Mouse (Mus musculus) gastrocnemius, postnatal 4 days (tissue): ENCODE data around the gene Gpr176. TPM values are rescaled to one million over a fixed set of nuclear protein-coding genes. Genes with fewer than 3 reads are reported as not detected.
A peak's percentile ranks its signal among the peaks of the same experiment; 100 is the strongest.
"Not testable (repeated sequence)": the region's sequence is repeated elsewhere in the genome, so short reads cannot be mapped to it uniquely, and the experiment has no call there.

ENCODE experiments used
- DNase-seq, 2 experiments: peaks; one replicate each; pipeline ENCODE4 v3.0.0; 2021 to 2022; ENCODE audit warnings: low spot score in 2 of 2, mixed read lengths in 2 of 2
- total RNA-seq, 2 experiments: library from RNA; stranded (reverse); gene quantifications; 2 replicates each; pipeline ENCODE4 v1.2.3; 2021

Gene Gpr176
- total RNA-seq, 2 experiments from 2014 or later, result 0.54 to 0.70 TPM

DNA sequence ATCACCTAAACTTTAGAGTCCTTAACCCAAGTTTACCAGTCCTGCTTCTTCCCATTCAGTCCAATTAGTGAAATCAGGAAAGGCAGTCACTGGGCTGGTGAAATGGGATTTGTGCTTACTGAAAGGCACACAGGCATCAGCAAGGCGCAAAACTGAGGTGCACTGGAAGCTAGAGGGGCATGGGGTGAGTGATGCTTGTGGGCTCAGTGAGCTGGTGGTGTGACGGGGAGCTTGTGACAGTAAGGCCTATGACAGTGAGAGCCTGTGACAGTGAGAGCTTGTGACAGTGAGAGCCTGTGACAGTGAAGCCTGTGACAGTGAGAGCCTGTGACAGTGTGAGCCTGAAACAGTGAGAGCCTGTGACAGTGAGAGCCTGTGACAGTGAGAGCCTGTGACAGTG lies 71.6 kb downstream of the Gpr176 start:
- no peak for DNase-seq

DNA sequence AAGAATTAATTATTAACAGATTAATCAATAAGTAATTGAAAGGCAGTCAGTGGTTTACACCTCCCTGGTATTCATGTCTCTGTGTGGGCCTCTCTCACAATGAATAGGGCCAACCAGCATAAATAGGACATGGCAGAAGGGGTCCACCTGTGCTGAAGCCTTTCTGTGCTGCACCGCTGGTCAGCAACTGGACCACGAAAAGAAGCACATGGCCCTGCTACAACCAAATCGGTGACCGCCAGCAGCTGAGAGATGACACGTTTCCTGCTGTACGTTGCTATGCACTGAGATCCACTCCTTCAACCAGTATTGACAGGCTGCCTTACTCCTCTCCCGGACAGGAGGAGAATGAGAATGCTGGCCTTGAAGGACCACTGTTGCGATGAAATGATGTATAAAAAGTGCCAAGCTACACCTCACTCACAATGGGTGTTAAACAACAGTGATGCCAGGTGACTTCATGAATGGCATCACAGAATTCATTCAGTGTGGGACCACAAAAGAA lies 72.1 kb downstream of the Gpr176 start:
- DNase-seq, result no peak

DNA sequence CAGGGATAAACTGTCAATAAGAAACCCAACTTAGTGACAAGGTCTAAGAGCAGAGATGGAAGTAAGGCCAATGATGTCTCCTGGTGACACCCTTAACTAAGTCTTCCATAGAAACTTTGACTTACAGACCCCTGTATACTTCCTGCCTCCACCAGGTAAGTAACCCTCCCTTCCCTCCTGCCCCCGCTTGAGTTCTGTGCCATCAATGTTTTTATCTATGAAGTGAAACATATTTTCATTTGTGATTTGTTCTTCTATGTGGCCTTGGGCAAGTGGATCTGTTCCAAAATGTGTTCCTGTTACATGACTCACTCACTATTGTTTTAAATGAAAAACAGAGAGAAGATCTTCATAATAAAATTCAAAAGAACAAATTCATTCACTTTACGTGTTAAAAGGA lies 73.2 kb downstream of the Gpr176 start:
- DNase-seq, result no peak

DNA sequence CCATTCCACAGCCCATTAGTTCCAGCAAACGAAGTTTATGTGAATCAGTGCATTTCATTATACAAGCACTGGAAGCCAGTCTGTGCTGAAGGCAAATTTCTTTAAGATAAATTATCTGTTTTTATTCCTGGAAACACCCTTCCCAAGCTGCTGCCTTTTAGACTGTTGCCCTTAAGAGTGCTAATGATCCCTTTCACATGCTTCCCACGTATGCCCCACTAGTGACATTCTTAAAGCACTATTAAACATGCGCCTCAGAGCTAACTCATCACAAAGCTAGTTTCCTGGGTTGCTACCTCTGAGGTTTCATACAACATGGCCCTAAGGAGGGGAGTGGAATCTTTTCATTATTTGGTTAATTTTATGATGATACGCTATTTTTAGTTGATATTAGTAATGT lies 74.6 kb downstream of the Gpr176 start:
- DNase-seq, result no peak

DNA sequence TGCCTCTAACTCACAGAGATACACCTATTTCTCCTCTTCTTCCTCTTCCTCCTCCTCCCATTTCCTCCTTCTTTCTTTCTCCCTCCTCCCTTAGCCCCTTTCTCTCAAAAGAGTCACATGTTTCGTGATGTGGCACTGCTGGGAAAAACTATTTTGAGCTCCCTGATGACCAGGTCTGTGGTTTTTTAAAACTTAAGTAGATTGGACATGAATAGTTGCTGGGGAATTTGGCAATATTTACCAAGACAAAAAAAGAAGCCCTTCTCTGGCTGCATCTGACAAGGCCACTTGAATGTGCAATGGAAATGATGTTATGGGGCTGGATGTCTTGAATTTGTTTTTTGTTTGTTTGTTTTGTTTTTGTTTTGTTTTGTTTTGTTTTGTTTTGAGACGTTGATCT lies 75.3 kb downstream of the Gpr176 start:
- DNase-seq, result no peak

DNA sequence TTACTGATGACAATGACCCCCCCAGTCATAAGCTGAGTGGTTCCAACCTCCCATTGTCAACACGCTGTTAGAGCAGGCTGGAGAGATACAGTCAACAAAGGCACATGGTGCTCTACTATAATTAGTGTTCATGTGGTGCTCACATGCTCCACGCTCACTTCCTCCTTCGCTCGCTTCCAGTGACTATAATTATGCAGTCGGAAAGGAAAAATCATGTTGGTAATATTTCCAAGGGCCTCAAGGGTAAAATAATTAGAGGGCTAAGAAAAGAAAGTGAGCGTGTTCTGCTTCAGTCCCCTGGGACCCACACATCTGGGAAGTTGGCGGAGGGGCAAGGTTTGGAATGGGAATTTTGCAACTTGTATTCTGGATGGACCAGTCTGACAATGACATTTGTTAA lies 77.7 kb downstream of the Gpr176 start:
- no peak for DNase-seq

DNA sequence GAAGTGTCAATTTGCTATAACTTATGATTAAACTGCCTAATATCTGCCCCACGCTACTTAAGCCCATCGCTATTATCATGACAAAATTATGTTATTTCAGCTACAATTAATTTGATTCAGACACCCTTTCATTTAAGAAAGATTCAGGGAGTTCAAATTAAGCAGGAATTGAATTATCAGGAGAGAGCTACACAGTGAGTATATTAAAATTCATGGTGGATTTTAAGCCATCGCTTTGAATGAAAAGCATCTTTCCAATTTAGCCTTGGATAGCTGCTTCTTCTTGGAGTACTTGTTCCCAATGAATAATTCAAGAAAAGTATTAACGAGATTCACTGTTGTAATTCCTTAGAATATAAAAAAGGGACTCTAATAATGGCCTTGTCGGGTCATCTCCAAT lies 79.6 kb downstream of the Gpr176 start:
- no peak for DNase-seq

DNA sequence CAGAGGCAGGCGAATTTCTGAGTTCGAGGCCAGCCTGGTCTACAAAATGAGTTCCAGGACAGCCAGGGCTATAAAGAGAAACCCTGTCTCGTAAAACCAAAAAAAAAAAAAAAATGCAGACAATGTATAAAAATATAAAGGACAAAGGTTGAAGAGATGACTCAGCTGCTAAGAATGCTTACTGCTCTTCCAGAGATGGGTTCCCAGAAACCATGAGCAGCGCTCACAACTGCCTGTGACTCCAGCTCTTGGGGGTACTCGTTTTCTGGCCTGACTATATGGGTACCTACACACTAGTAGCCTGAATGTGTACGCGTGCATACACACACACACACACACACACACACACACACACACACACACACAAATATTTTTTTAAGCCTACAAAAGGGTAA lies 84.2 kb downstream of the Gpr176 start:
- not testable (repeated sequence) for DNase-seq

DNA sequence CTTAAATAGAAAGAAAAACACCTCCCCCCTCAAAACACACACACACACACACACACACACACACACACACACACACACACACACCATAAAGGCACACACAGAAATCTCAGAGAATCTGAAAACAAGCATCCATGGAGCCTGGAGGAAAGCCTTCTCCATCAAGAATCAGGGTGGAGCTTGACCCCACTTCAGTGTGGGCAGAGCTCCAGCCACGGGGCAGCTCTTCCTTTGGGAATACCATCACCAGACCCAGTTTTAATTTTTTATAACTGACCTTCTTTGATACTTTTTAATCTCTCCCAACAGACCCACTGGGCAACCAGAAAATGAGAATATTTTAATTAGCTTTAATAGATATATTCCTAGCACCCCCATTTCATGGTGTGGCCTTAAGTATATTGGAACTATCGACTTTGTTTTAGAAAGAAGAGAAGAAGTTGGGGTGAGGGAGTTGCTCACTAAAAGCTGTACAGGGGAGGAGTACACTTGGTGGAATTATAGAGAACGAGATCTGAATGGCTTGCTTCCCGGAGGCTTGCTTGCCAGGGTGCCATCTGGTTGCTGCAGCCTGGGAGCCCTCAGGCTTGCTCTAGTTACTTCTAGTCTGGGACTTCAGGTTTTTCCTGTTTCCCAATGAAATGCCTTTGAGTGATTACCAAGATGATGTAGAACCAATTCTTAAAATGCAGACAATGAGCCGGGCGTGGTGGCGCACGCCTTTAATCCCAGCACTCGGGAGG lies 84.7 kb downstream of the Gpr176 start:
- no peak for DNase-seq

DNA sequence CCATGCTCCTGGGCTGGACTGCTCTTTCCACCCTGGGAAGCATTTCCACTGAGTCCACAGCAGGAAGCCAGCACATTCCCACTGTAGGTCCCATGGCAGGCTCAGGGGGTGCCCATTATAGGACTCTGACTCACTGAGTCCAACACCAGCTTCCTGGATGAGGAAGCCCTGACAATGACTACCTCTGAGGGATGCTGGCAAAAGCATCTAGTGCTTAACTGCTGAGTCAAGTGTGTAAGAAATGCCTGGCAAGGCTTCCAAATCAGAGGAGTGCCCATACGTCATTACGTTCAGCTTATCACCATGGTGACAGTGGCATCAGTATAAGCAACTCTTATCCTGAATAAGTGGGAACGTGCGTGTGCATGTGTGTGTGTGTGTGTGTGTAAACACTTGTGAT lies 85.5 kb downstream of the Gpr176 start:
- DNase-seq, result no peak

DNA sequence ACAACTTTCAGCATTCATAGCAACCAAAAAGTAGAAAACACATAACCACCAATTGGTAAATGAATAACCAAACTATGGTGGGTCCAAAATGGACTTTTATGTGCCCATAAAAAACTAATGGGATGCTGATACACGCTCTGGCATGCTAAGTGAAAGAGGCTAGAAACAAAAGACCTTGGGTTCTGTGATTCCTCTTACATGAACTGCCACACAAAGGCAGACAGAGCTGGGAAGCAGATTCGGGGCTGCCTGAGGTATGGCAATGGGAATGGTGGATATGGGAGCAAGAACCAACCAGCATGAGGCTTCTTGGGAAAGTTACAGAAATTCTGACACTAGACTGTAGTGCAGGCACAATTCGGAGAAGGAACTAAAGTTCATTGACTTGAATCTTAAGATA lies 90.8 kb downstream of the Gpr176 start:
- no peak for DNase-seq

DNA sequence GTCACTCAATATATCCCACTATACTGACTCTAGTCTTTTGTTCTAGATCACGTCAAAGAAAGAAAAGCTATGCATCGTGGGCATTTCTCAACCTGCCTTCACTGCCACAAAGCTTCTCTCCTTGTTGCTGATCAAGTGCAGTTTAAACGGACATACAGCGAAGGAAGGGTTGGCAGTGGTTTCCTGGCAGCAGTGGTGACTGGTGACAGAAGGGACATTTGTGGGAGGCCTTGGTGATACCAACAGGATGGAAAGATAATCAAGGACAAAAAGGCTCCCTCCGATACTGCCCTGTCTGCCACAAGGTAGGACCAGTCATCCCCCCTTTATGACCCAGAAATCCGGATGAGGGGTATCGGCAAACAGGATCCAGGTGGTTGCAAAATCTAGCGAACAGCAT lies 95.0 kb downstream of the Gpr176 start:
- DNase-seq, result no peak

DNA sequence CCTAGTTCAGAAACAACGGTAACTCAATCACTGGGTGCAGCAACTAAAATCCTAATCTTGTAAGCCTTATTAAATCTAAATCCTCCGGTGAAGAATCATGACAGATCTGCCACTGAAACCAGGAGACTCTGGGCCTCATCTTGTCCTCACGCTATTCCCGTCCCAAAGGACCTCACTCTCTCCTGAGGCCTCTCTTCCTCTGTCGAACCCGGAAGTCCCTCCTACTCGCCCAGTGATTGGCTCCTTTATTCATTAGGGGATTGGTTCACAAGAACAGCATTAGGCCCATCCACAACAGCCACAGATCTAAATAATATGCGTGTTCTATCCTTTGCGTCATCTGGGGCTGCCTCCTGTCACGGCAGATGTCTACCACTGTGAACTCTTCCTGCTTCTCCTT lies 101.6 kb downstream of the Gpr176 start:
- no peak for DNase-seq

DNA sequence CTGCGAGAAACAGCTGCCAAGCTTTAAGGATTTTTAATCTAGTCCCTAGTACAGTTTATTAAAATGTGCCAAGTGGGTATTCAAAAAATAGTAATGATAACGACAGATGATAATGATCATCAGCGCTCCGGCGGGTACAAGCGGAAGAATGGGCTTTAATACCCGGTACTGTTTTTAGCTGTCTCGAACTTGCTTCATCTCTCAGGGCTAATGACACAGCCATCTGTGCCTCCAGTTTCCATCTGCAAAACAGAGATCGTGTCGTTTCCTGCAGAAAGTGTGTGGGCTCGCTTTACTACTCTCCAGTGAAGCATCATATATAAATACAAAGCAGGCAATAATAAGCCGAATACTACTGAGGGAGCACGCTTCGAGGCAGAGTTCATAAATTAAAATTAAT lies 103.0 kb downstream of the Gpr176 start:
- DNase-seq, result no peak

DNA sequence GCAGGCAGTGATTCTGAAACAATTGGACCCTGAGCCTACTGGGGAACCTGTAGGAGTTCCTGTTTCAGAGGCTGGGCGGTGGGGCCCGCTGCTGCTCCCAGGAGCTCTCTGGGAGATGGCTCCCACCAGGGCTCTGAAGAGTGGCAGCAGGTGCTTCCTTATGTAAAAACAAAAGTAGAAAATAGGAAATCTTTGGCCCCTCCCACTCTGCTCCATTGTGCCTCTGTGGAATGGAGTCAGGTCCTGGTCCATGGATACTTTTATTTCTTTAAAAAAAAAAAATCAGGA lies 109.4 kb downstream of the Gpr176 start:
- DNase-seq, result no peak

DNA sequence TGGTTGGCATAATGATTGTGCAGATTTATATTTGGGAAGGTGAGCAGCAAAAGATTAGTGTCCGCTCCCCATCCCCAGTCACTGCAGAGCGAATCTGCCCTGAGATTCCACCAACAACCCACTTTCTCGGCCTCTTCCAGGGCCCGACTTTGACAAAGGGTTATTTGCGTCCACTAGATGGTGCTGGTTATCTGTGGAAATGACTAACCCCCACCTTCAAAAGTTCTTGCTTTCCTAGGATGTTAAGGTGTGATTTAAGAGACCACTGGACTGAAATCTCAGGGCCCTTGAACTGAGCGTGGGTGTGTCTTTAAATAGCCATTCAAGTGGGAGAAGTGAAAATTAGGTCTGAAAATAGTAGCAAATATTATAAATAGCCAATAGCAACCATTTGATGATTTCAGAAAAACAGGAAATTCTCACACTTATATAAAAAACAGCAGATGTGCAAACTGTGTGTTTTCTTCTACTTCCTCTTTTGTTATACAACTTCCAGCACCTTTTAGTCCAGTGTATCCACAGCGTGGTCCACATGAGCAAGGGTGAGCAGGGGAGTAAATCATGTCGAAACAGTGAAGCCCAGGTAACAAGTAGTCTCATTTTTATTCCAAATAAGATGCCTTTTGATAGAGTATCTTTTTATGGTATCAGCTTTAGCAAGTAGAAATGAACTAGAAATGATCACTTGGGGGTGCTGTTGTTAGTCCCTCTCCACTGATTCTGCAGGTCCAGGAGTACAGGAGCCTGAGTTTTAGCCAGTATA lies 109.9 kb downstream of the Gpr176 start:
- peak in 1 of 2 experiments; percentile 30 for DNase-seq

DNA sequence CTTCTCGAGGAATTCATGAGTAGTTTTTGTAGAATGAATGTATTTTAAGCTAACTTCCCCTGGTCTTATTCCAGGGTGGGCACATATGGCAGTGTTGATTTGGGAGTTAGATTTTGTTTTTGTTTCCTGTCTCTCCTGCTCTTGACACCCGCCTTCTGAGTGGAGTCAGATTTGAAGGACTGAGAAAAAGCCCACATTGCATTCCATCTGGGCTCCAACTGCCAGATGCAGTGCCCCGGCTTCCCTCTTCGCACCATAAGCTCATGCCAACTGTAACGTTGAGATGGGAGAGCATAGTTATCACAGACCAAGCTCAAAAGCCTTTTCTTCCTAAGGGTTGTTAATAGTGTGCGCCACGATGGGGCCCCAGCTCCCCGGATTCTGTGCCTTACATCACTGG lies 110.5 kb downstream of the Gpr176 start:
- DNase-seq, result no peak

DNA sequence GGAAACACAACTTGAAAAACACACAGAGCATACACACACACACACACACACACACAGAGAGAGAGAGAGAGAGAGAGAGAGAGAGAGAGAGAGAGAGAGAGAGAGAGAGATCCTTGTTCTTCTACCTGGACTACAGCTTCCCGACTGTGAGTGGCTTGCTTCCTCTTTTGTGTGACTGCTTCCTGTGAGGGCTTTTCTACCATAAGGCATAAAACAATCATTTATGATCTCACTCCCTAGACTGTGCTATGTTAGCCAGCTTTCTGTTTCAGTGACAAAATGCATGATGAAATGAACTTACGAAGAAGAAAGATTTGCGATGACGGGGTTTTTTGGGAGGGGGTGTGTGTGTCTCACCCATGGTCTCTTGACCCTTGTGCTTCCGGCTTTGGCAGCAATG lies 113.5 kb downstream of the Gpr176 start:
- no peak for DNase-seq

DNA sequence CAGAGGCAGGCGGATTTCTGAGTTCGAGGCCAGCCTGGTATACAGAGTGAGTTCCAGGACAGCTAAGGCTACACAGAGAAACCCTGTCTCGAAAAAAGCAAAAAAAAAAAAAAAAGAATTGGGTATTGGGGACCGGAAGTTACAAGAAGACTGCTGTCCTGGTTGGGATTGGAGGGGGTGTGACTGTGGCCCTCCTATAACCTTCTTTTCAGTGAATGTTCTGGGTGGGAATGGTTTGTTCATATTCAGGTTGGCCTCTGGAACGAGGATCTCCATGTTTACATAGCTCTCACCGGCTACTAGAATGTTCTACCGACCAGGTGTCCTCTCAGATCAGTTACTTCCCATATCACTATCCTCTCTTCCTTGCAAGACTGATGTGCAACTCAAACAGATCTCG lies 116.1 kb downstream of the Gpr176 start:
- DNase-seq, result no peak

DNA sequence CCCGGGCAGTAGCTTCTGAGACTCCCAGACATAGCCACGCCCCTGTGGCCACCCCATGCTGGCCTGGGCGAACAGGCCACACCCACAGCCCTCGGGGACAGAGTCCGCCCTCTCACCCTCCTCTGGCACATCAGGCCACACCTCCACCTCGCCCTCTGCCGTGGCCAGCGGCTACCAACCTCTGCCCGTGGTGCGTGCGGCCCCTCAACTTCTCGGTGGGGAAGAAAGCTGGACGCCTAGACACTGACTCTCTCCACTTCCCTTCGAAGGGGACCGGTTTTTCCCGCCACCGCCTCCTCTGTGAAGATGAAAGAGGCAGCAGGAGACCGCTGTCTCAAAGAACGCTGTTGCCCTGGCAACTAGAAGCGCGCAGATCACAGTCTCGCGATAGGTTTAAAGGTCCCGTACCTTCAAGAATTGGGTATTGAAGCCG lies 116.6 kb downstream of the Gpr176 start, which contains the start of gene Fsip1:
Gene Fsip1 (minus strand): TSS at position 346 of the 433 bp plus-strand sequence.
- peak; percentile 40 to 46 for DNase-seq

DNA sequence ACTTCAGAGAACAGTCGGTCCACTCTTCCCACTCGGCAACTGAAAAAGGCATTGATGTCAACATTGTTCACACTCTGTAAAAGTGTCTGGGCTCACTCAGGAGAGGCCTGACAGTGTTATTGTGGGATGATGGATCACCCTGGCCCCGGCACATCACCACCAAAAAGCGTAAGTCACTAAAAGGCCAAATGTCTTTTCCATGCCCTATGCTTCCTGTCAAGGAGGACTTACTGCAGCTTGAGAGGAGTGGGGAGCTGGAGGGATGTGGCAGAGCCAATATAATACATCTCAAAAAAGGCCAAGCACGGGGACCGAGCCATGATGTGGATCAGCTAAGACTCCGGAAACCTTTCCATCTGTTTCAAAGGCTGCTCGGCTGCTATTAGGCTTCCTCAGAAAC lies 118.7 kb downstream of the Gpr176 start:
- no peak for DNase-seq

DNA sequence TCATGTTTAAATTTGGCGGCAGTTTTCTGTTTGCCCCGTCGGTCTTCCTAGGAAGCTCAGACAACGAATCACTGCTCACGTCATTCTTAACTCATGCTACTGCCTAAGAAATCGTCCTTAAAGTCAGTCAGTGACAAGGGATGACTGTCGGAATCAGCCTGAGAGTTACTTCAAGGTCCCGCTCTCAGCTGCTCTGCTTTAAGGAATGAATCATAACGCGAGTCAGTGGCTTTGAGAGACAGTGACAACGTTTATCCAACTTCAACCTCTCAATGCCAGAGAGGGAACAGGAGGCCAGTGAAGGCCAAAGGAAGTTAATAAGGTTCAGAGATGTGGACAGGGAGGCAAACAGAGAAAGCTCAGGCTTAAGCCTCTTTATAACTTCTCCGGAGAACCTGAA lies 124.3 kb downstream of the Gpr176 start:
- no peak for DNase-seq

DNA sequence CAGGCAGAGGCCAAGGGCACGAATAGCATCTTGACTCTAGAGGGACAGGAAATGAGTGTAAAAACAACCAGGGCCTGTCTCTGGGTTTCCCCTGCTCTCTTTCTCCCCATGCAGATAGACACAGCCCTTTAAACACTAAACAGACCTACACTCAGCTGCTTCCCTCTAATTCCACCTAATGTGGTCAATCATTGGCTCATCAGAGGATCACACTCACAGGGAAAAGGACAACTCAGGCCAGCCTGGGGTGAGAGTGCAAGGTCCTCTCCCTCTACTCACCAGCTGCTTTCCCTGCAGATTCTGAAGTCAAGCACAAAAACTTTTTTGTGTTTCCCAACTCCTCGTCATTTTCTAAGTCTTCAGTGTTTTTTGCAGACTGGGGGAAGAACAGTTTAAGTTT lies 125.2 kb downstream of the Gpr176 start:
- DNase-seq, result no peak
